Mouse (Mus musculus) duodenum, adult 2 months (tissue): ENCODE data around the gene Fadd. TPM values are rescaled to one million over a fixed set of nuclear protein-coding genes. Genes with fewer than 3 reads are reported as not detected.

Source experiments
- polyA plus RNA-seq: library from polyadenylated mRNA; depleted of rRNA; stranded (reverse); fragments of >200 nt; gene quantifications from 2 replicates; pipeline ENCODE4 v1.2.3, GENCODE M21; 2012; ENCODE audit warnings: low replicate concordance; rRNA removed

Gene Fadd
- 10.7 and 12.6 TPM in 2 replicates for polyA plus RNA-seq

DNA sequence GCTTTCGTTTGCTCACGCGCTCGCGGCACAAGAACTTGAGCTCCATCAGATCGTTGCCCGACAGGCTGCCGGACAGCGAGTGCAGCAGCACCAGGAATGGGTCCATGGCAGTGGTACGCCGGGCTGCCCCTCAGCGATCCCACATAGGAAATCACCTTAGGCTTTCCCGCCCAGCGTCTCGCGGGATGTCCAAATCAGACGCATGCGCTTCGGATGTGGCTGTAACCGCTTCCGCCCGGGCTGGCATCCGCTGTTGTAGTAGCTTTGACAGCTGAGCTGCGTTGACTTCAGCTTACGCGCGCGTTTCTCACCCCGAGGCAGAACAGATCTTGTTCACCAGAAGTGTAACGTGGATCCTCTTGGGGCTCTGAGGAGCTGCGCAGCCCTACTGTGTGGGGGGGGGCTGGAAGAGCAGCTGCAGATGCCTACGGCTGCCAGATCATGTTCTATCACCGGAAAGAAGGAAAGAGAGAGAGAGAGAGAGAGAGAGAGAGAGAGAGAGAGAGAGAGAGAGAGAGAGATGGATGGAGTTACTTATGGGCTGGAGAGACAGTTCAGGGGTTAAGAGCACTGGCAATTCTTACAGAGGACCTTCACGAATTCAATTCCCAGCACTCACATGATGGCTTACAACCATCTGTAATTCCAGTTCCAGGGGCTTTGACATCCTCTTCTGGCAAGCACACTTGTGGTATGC is at the start of gene Fadd:
Gene Fadd (minus strand): TSS at position 180 of the 697 bp plus-strand sequence.

DNA sequence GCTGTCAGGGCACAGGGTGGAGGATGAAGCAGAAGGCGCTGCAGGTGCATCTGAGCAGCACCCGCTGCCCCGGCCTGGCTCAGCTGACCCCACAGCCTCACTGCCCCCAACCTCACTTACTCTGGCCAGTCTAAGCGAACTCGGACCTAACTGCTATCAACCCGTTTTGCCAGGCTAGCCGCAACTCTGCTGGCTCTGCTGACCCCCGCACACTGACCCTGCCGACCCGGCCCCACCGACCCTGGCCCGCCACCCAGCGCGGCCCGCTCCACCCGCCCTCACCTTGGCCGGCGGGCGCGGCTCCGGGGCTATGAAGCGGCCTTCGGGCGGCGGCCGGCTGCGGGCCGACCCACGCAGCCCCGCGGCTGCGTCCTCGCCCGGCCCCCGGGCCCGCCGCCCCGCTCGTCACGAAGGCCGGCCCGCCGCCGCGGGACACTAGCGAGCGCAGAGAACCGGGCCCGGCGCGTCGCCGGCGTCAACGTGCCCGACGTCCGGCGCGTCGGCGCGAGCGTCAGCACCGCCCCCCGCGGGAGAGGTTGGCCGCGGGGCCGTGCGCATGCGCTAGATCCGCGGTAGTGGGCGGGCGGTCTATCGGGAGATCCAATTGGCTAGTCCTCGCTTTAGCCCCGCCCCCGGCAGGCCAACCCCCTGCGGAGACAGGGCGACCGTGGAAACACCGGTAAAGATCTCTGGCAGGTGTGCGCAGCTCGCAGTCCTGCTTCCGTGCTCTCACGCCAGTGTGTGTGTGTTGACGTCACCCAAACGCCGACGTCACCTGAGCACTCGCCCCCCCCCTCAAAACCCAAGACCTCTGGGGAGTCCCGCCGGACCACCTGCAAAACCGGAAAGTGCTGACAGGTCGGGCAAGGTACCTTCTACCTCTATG is 28.8 kb downstream of the Fadd start, which contains the start of gene Ppfia1:
Gene Ppfia1 (minus strand): TSS at position 493 of the 886 bp plus-strand sequence.

Other genes with a start within 250 kb of the Fadd start
- gene Cttn, start 111.5 kb downstream of the Fadd start, polyA plus RNA-seq, result 59.4 and 92.3 TPM in 2 replicates
- gene Ppfia1, start 28.7 kb downstream of the Fadd start, polyA plus RNA-seq, result 16.2 and 29.7 TPM in 2 replicates
- gene Ano1, start 169.5 kb upstream of the Fadd start, polyA plus RNA-seq, result 4.2 and 32.4 TPM in 2 replicates